Mouse (Mus musculus) cerebellum, postnatal 10 days (tissue): ENCODE measurements at regions not wholly inside any gene's neighbourhood (a gene's known extent, or its start where the extent isn't known, plus 50 kb on each side); places are given as distances from the start of the nearest gene placed in this dataset.
A peak's percentile ranks its signal among the peaks of the same experiment; 100 is the strongest.
"Not testable (repeated sequence)": the region's sequence is repeated elsewhere in the genome, so short reads cannot be mapped to it uniquely, and the experiment has no call there.

Source experiments
- DNase-seq, 2 experiments: peaks; one replicate each; pipeline ENCODE4 v3.0.0; 2021; ENCODE audit warnings: mixed read lengths in 2 of 2

DNA sequence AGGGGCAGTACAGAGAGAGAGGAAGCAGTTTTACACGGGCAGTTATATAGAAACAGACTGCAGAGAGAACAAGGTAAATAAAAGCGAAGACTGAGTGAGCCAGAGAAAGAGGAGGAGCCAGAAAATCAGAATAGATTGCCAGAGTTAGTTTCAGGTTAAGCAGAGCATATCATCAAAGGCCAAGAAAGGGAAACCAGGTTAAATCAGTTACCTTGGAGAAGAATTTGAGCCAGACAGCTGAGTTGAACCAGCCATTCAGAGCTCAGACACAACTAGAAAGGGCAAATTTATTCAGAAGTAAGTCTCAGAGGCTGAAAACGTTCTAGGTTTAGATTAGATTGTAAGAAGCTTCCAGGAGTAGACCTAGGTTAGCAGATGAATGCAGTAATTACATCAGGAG lies 858.6 kb downstream of the Adgrl3 start:
- no peak for DNase-seq

DNA sequence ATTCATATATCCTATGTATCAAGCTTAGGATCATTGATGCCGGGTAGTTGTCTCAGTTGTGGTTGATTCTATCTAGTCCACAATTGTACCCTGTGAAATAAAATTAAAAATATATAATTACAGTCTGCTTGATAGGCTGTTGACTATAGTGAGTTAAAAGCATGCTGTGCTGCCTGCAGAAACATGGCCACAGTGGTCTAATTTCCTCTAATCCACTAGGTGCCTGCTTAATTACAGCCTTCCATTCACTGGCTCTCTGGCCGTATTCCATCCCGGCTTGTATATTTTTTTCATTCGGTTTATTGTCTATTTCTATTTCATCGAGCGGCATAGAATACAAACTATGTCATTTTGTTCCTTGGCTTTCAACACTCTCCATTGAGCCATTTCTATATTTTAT lies 873.4 kb downstream of the Adgrl3 start:
- no peak for DNase-seq

DNA sequence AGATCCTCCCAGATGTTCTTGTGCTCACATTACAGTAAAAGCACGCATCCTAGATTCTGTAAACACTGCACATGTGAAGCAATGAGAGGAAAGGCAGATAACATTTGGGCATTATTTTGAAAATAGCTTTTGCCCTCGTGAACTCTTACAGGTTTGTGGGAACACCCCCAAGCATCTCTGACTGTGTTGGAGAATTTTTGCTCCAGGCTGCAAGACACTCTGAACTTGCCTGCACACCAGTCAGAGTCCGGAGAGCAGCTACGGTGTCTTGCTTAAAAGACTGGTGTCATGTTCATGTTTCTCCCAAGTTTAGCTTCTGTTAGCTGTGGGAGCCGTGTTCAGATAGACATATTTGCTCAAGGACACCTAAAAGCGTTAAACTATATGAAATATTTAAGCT lies 889.4 kb downstream of the Adgrl3 start:
- no peak for DNase-seq

GRCm38 (mm10) chr5:81909964-81910363 lies 890.0 kb downstream of the Adgrl3 start:
- no peak for DNase-seq

GRCm38 (mm10) chr5:81916667-81917066 lies 896.7 kb downstream of the Adgrl3 start:
- no peak for DNase-seq

DNA sequence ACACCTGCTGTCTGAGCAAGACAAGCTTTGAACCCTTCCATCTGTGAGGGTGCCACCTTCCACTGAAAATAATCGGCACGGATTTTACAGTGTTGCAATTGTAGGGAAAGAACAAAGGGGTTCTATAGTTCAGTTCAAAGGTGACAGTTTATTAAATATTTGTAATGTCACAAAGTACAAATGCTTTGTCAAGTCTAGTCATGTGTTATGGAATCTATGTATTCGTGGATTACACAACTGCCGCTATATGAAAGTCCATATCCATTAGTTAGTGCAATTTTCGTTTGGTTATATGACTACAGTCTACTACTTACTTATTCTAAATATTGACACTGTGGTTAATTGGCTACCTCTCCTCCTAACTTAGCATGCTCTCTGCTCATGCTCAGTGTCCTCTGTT lies 920.9 kb downstream of the Adgrl3 start:
- no peak for DNase-seq

DNA sequence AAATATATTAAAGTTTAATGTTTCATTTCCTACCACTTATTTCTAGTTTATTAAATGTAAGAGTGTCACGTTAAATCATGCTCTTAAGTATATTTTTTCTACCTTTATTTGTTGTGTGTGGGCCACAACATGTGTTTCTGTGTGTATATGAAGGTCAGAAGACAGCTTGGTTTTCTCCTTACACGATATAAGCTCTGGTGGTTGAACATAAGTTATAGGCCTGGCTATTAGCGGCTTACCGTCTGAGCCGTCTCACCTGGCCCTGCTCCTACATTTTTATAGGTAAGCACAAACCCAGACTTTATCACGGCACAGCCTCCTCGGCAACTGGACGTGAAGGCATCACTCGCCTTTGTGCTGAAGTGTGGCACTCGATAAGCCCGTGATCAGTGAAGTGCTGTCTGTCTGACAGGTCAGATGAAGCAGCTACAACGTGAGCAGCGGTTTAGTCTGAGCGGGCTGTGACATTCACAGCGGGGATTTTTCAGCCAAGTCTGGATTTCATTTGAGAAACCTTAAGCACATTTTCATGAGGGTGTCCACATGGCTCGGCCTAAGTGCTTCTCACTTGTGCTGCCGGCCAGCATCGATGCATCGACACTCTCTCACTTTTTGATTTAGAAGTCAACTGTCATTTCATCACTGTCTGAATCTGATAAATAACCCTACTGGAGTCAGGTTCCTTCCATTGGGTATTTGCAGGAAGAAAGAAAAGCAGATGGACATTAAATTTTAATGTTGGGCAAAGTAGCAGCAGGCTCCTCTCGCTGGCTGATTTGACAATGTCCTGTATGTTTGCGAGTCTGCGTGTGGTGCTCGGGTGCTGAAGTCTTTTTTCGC lies 950.0 kb downstream of the Adgrl3 start:
- DNase-seq: no peak

DNA sequence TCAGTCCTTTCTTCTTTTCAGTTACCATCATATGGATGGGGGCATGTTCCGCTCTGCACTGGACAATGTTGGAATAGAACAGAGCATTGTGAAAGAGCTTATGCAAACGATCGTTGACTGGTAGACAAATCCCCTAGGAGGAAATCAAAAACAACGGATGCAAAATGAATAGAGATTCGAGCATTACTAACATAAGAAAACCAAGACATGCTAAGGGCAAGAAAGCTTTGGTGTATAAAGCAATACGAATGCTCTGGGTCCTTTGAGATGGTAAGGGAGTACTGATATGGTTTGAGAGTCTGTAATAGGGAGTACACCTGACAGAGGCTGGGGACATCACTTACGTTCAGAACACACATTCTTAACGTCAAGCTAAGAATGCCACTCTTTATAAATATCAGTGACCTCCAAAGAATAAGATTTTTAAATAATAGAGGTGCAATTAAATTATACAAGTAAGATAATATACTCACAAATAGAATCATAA lies 950.6 kb downstream of the Adgrl3 start:
- no peak for DNase-seq

- DNase-seq: no peak
These were observed 956.6 kb downstream of the Adgrl3 start for GRCm38 (mm10) chr5:81976515-81976914.

DNA sequence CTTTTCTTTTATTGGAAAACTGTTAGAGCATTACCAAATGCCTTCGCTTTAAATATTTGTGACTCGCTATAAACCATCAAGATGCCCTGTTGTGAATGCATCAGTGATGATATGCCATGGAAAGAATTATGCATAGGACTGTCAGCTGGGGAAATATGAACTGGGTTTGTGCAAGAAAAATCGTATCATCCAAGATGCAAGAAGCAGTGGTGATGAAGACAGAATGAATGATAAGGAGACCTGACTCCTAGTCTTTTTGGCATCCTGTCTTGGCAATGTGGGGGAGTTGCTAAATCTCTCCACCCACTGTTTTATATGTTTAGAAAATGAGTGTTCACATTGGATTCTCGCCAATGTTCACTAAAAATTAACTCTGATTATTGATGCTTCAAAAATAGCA lies 963.4 kb downstream of the Adgrl3 start:
- no peak for DNase-seq

GRCm38 (mm10) chr5:81988069-81988468 lies 968.1 kb downstream of the Adgrl3 start:
- no peak for DNase-seq

- no peak for DNase-seq
These were observed 988.0 kb downstream of the Adgrl3 start for GRCm38 (mm10) chr5:82007955-82008354.

- DNase-seq: no peak
These were observed 1004.2 kb downstream of the Adgrl3 start for GRCm38 (mm10) chr5:82024126-82024525.

DNA sequence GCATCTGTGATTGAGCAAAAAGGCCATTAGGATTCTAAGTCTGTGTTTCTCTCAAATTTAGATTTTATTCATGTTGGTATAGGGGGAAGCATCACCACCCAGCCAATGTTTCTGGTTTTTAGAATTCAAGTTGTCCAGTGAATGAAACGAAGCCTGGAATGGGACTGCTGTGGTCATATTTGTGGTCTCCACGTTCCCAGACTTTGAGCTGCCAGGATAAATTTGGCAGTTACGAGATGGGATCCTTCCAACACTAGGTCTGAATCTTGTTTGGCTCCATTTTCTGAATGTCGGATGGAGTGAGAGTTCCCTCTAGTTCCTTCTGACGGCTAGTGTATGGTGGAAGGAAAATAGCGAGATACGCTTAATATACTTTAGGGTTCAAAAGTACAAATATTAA lies 1014.8 kb downstream of the Adgrl3 start:
- DNase-seq: peak; percentile 54 to 55

DNA sequence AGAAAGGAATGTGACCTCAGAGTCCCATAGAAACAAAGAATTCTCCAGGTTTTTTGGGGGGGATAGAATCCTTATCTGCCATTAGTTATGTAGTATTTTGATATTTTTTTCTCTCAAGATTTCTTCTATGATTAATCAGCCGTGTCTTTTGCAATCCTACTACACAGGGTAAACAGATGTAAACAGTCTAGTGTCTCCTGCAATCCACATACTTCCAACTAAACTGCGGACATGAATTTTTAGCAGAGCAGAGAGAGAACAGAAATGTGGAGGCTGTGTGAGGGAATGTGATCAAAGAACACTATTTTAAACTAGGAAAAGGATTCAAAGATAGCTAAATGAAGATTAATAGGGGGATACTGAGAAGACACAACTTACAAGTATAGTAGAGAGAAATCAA lies 1026.2 kb downstream of the Adgrl3 start:
- DNase-seq: no peak

DNA sequence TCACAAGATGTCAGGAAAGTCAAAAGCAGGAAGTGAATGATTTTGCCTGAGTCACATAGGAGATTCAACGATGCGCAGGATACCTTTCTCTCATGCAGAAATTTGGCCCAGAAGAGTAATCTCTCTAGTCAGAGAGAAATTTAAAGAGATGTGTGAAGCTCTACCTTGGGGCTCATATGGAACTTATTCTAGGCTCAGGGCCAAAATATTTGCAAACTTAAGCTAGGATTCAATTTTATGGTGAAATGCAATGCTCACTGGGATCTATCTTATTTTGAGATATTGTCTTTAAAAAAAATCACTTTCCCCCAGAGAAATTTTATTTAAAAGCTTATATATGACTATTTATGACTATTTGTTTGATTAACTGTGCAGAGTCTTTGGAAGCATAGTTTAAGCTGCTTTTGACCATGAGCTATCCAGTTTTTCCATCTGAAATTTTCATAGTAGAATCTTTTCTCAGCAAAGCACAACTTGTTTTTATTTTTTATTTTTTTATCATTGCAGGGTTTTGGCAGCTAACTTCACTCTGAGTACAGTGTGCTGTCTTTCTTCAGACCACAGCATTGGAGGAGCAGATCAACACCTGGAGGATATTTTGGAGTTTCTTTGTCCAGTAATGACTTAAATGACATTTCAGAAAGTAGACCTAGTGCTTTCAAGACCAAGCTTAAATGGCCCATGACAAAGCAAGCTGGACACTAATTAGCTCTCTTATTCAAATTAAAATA lies 1039.3 kb downstream of the Adgrl3 start:
- DNase-seq: no peak

DNA sequence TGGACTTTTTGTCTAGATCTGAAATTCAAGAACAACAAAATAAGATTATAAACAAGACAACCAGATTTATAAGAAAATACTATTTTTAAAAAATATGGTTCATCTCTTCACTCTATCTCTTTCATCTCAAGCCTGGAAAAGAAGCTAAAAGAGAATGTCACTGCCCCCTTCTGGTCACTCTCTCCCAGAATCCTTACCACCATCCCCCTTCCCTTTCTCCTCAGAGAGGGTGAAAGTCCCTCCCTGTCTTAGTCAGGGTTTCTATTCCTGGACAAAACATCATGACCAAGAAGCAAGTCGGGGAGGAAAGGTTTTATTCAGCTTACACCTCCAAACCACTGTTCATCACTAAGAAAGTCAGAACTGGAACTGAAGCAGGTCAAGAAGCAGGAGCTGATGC lies 1040.7 kb downstream of the Adgrl3 start:
- peak; percentile 54 to 68 for DNase-seq

GRCm38 (mm10) chr5:82069221-82069620 lies 1049.3 kb downstream of the Adgrl3 start:
- not testable (repeated sequence) for DNase-seq

DNA sequence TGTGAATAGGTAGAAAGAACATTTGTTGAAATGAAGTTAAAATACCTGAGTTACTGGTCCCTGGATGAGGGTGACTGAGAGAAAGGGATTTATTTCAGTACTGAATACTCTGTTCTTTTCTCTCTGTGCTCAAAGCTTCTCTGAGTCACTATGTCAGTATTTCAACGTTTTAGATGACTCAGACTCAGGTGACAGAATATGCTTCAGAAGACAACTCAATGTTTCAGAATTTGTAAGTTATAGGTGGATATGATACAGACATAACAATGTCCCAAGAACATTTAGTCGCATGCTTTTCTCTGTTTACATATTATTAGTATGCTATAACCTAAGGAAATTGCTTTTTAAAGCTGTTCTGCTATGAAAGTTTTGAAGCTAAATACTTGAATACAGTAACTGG lies 1069.5 kb downstream of the Adgrl3 start:
- no peak for DNase-seq

- DNase-seq: no peak
These were observed 1083.3 kb downstream of the Adgrl3 start for GRCm38 (mm10) chr5:82103056-82103807.

- no peak for DNase-seq
These were observed 1083.9 kb downstream of the Adgrl3 start for GRCm38 (mm10) chr5:82103857-82104256.

- DNase-seq: no peak
These were observed 1106.1 kb downstream of the Adgrl3 start for GRCm38 (mm10) chr5:82125921-82126459.

- no peak for DNase-seq
These were observed 1122.1 kb downstream of the Adgrl3 start for GRCm38 (mm10) chr5:82142063-82142462.
